Mouse (Mus musculus) embryonic facial prominence, embryonic 12.5 days (tissue): Measurements from ENCODE around the gene Bhlhe41. TPM values are rescaled to one million over a fixed set of nuclear protein-coding genes. Genes with fewer than 3 reads are reported as not detected.
A peak's percentile ranks its signal among the peaks of the same experiment; 100 is the strongest.

ENCODE experiments used
- ATAC-seq: fragments of 200-750 bp; cut with Nextera tagmentation; 2 replicates; pipeline ENCODE4 v1.8.0; 2017; ENCODE audit not compliant: insufficient number of reproducible peaks, insufficient read depth, low FRiP score, low TSS enrichment
- H3K27ac ChIP-seq: fragments of 300-500 bp; sonication (generic); 2 replicates; pipeline ENCODE4 v1.5.1; 2016; ENCODE audit warnings: mild to moderate bottlenecking
- H3K27me3 ChIP-seq: fragments of 300-500 bp; sonication (generic); 2 replicates; pipeline ENCODE4 v1.6.1; 2016; ENCODE audit warnings: mild to moderate bottlenecking, moderate library complexity
- H3K36me3 ChIP-seq: fragments of 300-500 bp; sonication (generic); 2 replicates; pipeline ENCODE4 v1.6.1; 2016; ENCODE audit warnings: mild to moderate bottlenecking
- H3K4me1 ChIP-seq: fragments of 300-500 bp; sonication (generic); 2 replicates; pipeline ENCODE4 v1.6.1; 2016
- H3K4me2 ChIP-seq: fragments of 300-500 bp; sonication (generic); replicated peaks from 2 replicates; pipeline ENCODE4 v1.6.1; 2016; ENCODE audit warnings: mild to moderate bottlenecking, moderate library complexity
- H3K4me3 ChIP-seq: fragments of 300-500 bp; sonication (generic); 2 replicates; pipeline ENCODE4 v1.5.1; 2016; ENCODE audit warnings: mild to moderate bottlenecking
- H3K9ac ChIP-seq: fragments of 300-500 bp; sonication (generic); 2 replicates; pipeline ENCODE4 v1.6.1; 2016; ENCODE audit warnings: mild to moderate bottlenecking, moderate library complexity
- H3K9me3 ChIP-seq: fragments of 300-500 bp; sonication (generic); 2 replicates; pipeline ENCODE4 v1.6.1; 2016; ENCODE audit warnings: mild to moderate bottlenecking, moderate library complexity
- WGBS: fragments of 180-500 bp; shearing (Covaris S2); methylation state at CpG from one replicate; pipeline ENCODE4 v1.1.7; 2016; 5-methylcytosine and 5-hydroxymethylcytosine counted together
- polyA plus RNA-seq: library from polyadenylated mRNA; unstranded; fragments of >200 nt; fragmentation: Nextera tagmentation; extraction: Ambion mirVana; gene quantifications from 2 replicates; pipeline ENCODE4 v1.2.1, GENCODE M21; 2016

Bhlhe41 gene
- polyA plus RNA-seq, 1 experiment from 2014 or later: 2.6 TPM

- no peak for ATAC-seq
- H3K27ac ChIP-seq: no peak overlapping the region
- no peak overlapping the region for H3K4me2 ChIP-seq
- no peak overlapping the region for H3K4me3 ChIP-seq
- no peaks in the 10 kb centered on the region for H3K27me3 ChIP-seq
- no peaks in the 10 kb centered on the region for H3K9me3 ChIP-seq
- no peak overlapping the region for H3K9ac ChIP-seq
- WGBS: 59% methylated on average over 5 of the region's 5 CpGs
- no peaks in the 10 kb centered on the region for H3K36me3 ChIP-seq
- peaks cover 14% of the 10 kb centered on the region; the same call in 1 of the 2 replicates for H3K4me1 ChIP-seq
Measured at GRCm38 (mm10) chr6:145854756-145855155, 10.6 kb downstream of the Bhlhe41 start.

GRCm38 (mm10) chr6:145853356-145854079, 11.8 kb downstream of the Bhlhe41 start:
- Histone ChIP-seq H3K4me2 (no peak overlapping the region), H3K9ac (no peak overlapping the region), H3K27ac (no peak overlapping the region), H3K36me3 (no peaks in the 10 kb centered on the region), H3K27me3 (no peaks in the 10 kb centered on the region), H3K9me3 (no peaks in the 10 kb centered on the region), H3K4me1 (peaks cover 14% of the 10 kb centered on the region; the same call in 1 of the 2 replicates), H3K4me3 (no peak overlapping the region)
- ATAC-seq: no peak
- 83% methylated on average over 10 of the region's 10 CpGs for WGBS

GRCm38 (mm10) chr6:145852708-145853107, 12.7 kb downstream of the Bhlhe41 start:
- no peak for ATAC-seq
- H3K4me3 ChIP-seq: no peak overlapping the region
- no peak overlapping the region for H3K27ac ChIP-seq
- H3K4me1 ChIP-seq: peaks cover 14% of the 10 kb centered on the region; the same call in 1 of the 2 replicates
- no peaks in the 10 kb centered on the region for H3K27me3 ChIP-seq
- WGBS: 88% methylated on average over 7 of the region's 7 CpGs
- no peaks in the 10 kb centered on the region for H3K36me3 ChIP-seq
- H3K4me2 ChIP-seq: no peak overlapping the region
- no peak overlapping the region for H3K9ac ChIP-seq
- H3K9me3 ChIP-seq: no peaks in the 10 kb centered on the region

GRCm38 (mm10) chr6:145851956-145852355, 13.4 kb downstream of the Bhlhe41 start:
- no peak overlapping the region for H3K4me2 ChIP-seq
- no peak overlapping the region for H3K27ac ChIP-seq
- 73% methylated on average over 11 of the region's 11 CpGs for WGBS
- peaks cover 14% of the 10 kb centered on the region; the same call in 1 of the 2 replicates for H3K4me1 ChIP-seq
- H3K36me3 ChIP-seq: no peaks in the 10 kb centered on the region
- ATAC-seq: no peak
- no peaks in the 10 kb centered on the region for H3K27me3 ChIP-seq
- H3K9ac ChIP-seq: no peak overlapping the region
- no peaks in the 10 kb centered on the region for H3K9me3 ChIP-seq
- no peak overlapping the region for H3K4me3 ChIP-seq

GRCm38 (mm10) chr6:145850789-145851188, 14.6 kb downstream of the Bhlhe41 start:
- H3K27me3 ChIP-seq: no peaks in the 10 kb centered on the region
- H3K4me3 ChIP-seq: no peak overlapping the region
- no peaks in the 10 kb centered on the region for H3K9me3 ChIP-seq
- H3K9ac ChIP-seq: no peak overlapping the region
- H3K27ac ChIP-seq: no peak overlapping the region
- peaks cover 8% of the 10 kb centered on the region; the same call in 1 of the 2 replicates for H3K4me1 ChIP-seq
- H3K36me3 ChIP-seq: no peaks in the 10 kb centered on the region
- ATAC-seq: no peak
- H3K4me2 ChIP-seq: no peak overlapping the region
- 47% methylated on average over 2 of the region's 2 CpGs for WGBS

GRCm38 (mm10) chr6:145847661-145848060, 17.7 kb downstream of the Bhlhe41 start:
- 89% methylated on average over 8 of the region's 8 CpGs for WGBS

GRCm38 (mm10) chr6:145846948-145847347, 18.4 kb downstream of the Bhlhe41 start:
- Histone ChIP-seq H3K36me3 (no peaks in the 10 kb centered on the region), H3K4me2 (no peak overlapping the region), H3K4me3 (no peak overlapping the region), H3K27ac (no peak overlapping the region), H3K4me1 (0 out of 2 replicates have a peak, but pooled peaks cover 4% of the 10 kb centered on the region), H3K27me3 (no peaks in the 10 kb centered on the region), H3K9me3 (no peaks in the 10 kb centered on the region), H3K9ac (no peak overlapping the region)
- ATAC-seq: no peak
- 84% methylated on average over 6 of the region's 6 CpGs for WGBS

More at GRCm38 (mm10) chr6:145847661-145848060, 17.7 kb downstream of the Bhlhe41 start:
- no peak overlapping the region for H3K9ac ChIP-seq
- H3K4me3 ChIP-seq: no peak overlapping the region
- H3K27ac ChIP-seq: no peak overlapping the region
- no peak for ATAC-seq
- H3K4me2 ChIP-seq: no peak overlapping the region
- H3K4me1 ChIP-seq: 0 out of 2 replicates have a peak, but pooled peaks cover 4% of the 10 kb centered on the region
- no peaks in the 10 kb centered on the region for H3K36me3 ChIP-seq
- no peaks in the 10 kb centered on the region for H3K27me3 ChIP-seq
- no peaks in the 10 kb centered on the region for H3K9me3 ChIP-seq

GRCm38 (mm10) chr6:145846076-145846475, 19.3 kb downstream of the Bhlhe41 start:
- Histone ChIP-seq H3K9ac (no peak overlapping the region), H3K4me3 (no peak overlapping the region), H3K27me3 (no peaks in the 10 kb centered on the region), H3K27ac (no peak overlapping the region), H3K4me2 (no peak overlapping the region), H3K9me3 (no peaks in the 10 kb centered on the region), H3K36me3 (no peaks in the 10 kb centered on the region), H3K4me1 (0 out of 2 replicates have a peak, but pooled peaks cover 4% of the 10 kb centered on the region)
- whole genome bisulfite sequencing: 88% methylated on average over 1 of the region's 1 CpGs
- ATAC-seq: no peak

- no peak overlapping the region for H3K4me2 ChIP-seq
- no peak overlapping the region for H3K27ac ChIP-seq
- no peaks in the 10 kb centered on the region for H3K36me3 ChIP-seq
- no peaks in the 10 kb centered on the region for H3K4me1 ChIP-seq
- H3K9me3 ChIP-seq: no peaks in the 10 kb centered on the region
- no peak overlapping the region for H3K4me3 ChIP-seq
- WGBS: 71% methylated on average over 5 of the region's 5 CpGs
- no peak for ATAC-seq
- H3K27me3 ChIP-seq: no peaks in the 10 kb centered on the region
- H3K9ac ChIP-seq: no peak overlapping the region
Measured at GRCm38 (mm10) chr6:145845611-145846010, 19.7 kb downstream of the Bhlhe41 start.

GRCm38 (mm10) chr6:145835359-145835758, 30.0 kb downstream of the Bhlhe41 start:
- H3K9ac ChIP-seq: no peak overlapping the region
- H3K36me3 ChIP-seq: no peaks in the 10 kb centered on the region
- H3K4me1 ChIP-seq: no peaks in the 10 kb centered on the region
- no peaks in the 10 kb centered on the region for H3K9me3 ChIP-seq
- H3K27me3 ChIP-seq: no peaks in the 10 kb centered on the region
- 52% methylated on average over 6 of the region's 6 CpGs for WGBS
- ATAC-seq: no peak
- H3K4me3 ChIP-seq: no peak overlapping the region
- no peak overlapping the region for H3K27ac ChIP-seq
- no peak overlapping the region for H3K4me2 ChIP-seq

- Histone ChIP-seq H3K9me3 (no peaks in the 10 kb centered on the region), H3K4me2 (no peak overlapping the region), H3K9ac (no peak overlapping the region), H3K4me1 (no peaks in the 10 kb centered on the region), H3K36me3 (no peaks in the 10 kb centered on the region), H3K27me3 (no peaks in the 10 kb centered on the region), H3K4me3 (no peak overlapping the region), H3K27ac (no peak overlapping the region)
- ATAC-seq: no peak
- 76% methylated on average over 8 of the region's 8 CpGs for WGBS
Measured at GRCm38 (mm10) chr6:145832927-145833326, 32.4 kb downstream of the Bhlhe41 start.

GRCm38 (mm10) chr6:145830617-145831016, 34.7 kb downstream of the Bhlhe41 start:
- H3K27ac ChIP-seq: no peak overlapping the region
- H3K9ac ChIP-seq: no peak overlapping the region
- H3K4me1 ChIP-seq: no peaks in the 10 kb centered on the region
- H3K27me3 ChIP-seq: no peaks in the 10 kb centered on the region
- no peak overlapping the region for H3K4me2 ChIP-seq
- 50% methylated on average over 9 of the region's 9 CpGs for WGBS
- H3K36me3 ChIP-seq: no peaks in the 10 kb centered on the region
- ATAC-seq: 0 out of 2 replicates have a peak, but pooled peaks have one; percentile 22
- H3K9me3 ChIP-seq: no peaks in the 10 kb centered on the region
- H3K4me3 ChIP-seq: no peak overlapping the region
